In the genomic region with DNA sequence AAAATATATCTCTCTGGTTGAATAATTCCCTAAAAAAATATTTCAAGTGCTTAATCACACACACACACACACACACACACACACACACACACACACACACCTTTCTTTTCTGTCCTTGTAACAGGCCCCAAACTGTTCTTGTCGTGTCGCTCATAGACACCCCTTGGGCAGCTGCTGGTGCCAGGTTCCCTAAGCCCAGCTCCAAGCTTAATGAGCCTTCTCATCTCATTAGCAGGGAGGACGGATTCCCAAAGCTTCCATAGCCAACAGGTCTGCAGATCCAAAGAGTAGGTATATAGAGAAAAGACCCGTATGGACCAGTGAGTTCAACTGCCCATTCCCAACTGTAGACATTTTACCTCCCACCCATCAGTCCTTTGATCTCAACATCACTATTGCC, we compare ENCODE assay signal across 23 mouse cellular contexts. TPM values are rescaled to one million over a fixed set of nuclear protein-coding genes. Genes with fewer than 3 reads are reported as not detected.
DNase-seq lines count a peak whose midpoint lies in the region; ATAC-seq and TF ChIP-seq lines count a peak whose summit lies in the region.
"Had no signal": no experiment of that assay in that cellular context is flagged by ENCODE, and none has a peak within 500 bp of the region (broad histone marks: within the 10 kb centered on the region; RNA-seq: fewer than 3 reads in every experiment).

No protein-coding gene starts in this region.

- H3K27me3 ChIP-seq in forebrain, embryonic 12.5 days, result no peaks in the 10 kb centered on the region
- H3K27me3 ChIP-seq in forebrain, embryonic 13.5 days, result no peaks in the 10 kb centered on the region
- no peaks in the 10 kb centered on the region for H3K27me3 ChIP-seq in forebrain, embryonic 14.5 days (replicated peaks; ENCODE audit: control insufficient read depth, insufficient read depth, low read length)
- no peaks in the 10 kb centered on the region for H3K27me3 ChIP-seq in forebrain, postnatal 0 days (ENCODE audit: insufficient read depth, low read length)
- no peaks in the 10 kb centered on the region for H3K27me3 ChIP-seq in hindbrain, postnatal 0 days (ENCODE audit: insufficient read depth, low read length)
- no peaks in the 10 kb centered on the region for H3K27me3 ChIP-seq in hindbrain, embryonic 11.5 days (ENCODE audit: control insufficient read depth, insufficient read depth, low read length)
- H3K27me3 ChIP-seq: CH12.LX, Patski had no signal

- no peak overlapping the region for H3K4me2 ChIP-seq in forebrain, embryonic 12.5 days
- no peak overlapping the region for H3K4me2 ChIP-seq in forebrain, embryonic 13.5 days
- H3K4me2 ChIP-seq in forebrain, embryonic 14.5 days (ENCODE audit: low read length), result no peak overlapping the region
- H3K4me2 ChIP-seq in forebrain, postnatal 0 days (ENCODE audit: low read depth), result no peak overlapping the region
- no peak overlapping the region for H3K4me2 ChIP-seq in hindbrain, postnatal 0 days (ENCODE audit: low read depth, low read length)
- H3K4me2 ChIP-seq in hindbrain, embryonic 11.5 days (replicated peaks; ENCODE audit: low read depth, low read length), result no peak overlapping the region

- H3K9ac ChIP-seq in forebrain, embryonic 12.5 days, result no peak overlapping the region
- H3K9ac ChIP-seq in forebrain, embryonic 13.5 days, result no peak overlapping the region
- H3K9ac ChIP-seq in forebrain, embryonic 14.5 days (ENCODE audit: low read length), result no peak overlapping the region
- H3K9ac ChIP-seq in forebrain, postnatal 0 days, result no peak overlapping the region
- no peak overlapping the region for H3K9ac ChIP-seq in hindbrain, postnatal 0 days (replicated peaks; ENCODE audit: low read length)
- H3K9ac ChIP-seq in hindbrain, embryonic 11.5 days (ENCODE audit: low read depth, low read length), result no peak overlapping the region

- DNase-seq in forebrain, embryonic 14.5 days (ENCODE audit: low spot score), result peak; percentile 53
- DNase-seq in forebrain, postnatal 0 days, result no peak
- DNase-seq in hindbrain, postnatal 0 days (ENCODE audit: low spot score), result peak; percentile 19
- DNase-seq in hindbrain, embryonic 11.5 days (ENCODE audit: low spot score), result no peak
- peak; percentile 64 for DNase-seq in brain, embryonic 14.5 days (ENCODE audit: low read depth)
- DNase-seq: adrenal gland, adult 2 months; adrenal gland, adult 8-10 months; adrenal gland, postnatal 10 days; adrenal gland, postnatal 14 days; adrenal gland, postnatal 25 days; adrenal gland, postnatal 36 days; B cell, adult 2 months; cerebellum, adult 11 months; cerebellum, adult 11-12 months; cerebellum, adult 18-20 months; cerebellum, adult 2 months had no signal

- peaks cover 3% of the 10 kb centered on the region; the same call in 1 of the 2 replicates for H3K36me3 ChIP-seq in forebrain, embryonic 12.5 days (replicated peaks)
- H3K36me3 ChIP-seq in forebrain, embryonic 13.5 days (ENCODE audit: poor library complexity, severe bottlenecking), result 0 out of 2 replicates have a peak, but pooled peaks cover 14% of the 10 kb centered on the region
- H3K36me3 ChIP-seq in forebrain, embryonic 14.5 days (ENCODE audit: control insufficient read depth, insufficient read depth, low read length), result no peaks in the 10 kb centered on the region
- no peaks in the 10 kb centered on the region for H3K36me3 ChIP-seq in forebrain, postnatal 0 days (ENCODE audit: insufficient read depth)
- no peaks in the 10 kb centered on the region for H3K36me3 ChIP-seq in hindbrain, postnatal 0 days (ENCODE audit: insufficient read depth, low read length)
- no peaks in the 10 kb centered on the region for H3K36me3 ChIP-seq in hindbrain, embryonic 11.5 days (ENCODE audit: control insufficient read depth, insufficient read depth, low read length)
- H3K36me3 ChIP-seq: G1E had no signal

- H3K4me1 ChIP-seq in forebrain, embryonic 12.5 days, result no peaks in the 10 kb centered on the region; the same call in 1 of the 2 replicates
- peaks cover 7% of the 10 kb centered on the region; the same call in 1 of the 2 replicates for H3K4me1 ChIP-seq in forebrain, embryonic 13.5 days
- H3K4me1 ChIP-seq in forebrain, embryonic 14.5 days (ENCODE audit: control insufficient read depth, insufficient read depth, low read length), result no peaks in the 10 kb centered on the region
- no peaks in the 10 kb centered on the region for H3K4me1 ChIP-seq in forebrain, postnatal 0 days (ENCODE audit: insufficient read depth)
- H3K4me1 ChIP-seq in hindbrain, postnatal 0 days (ENCODE audit: insufficient read depth, low read length), result no peaks in the 10 kb centered on the region
- H3K4me1 ChIP-seq in hindbrain, embryonic 11.5 days (replicated peaks; ENCODE audit: control insufficient read depth, insufficient read depth, low read length), result no peaks in the 10 kb centered on the region

- 78% methylated on average over 4 of the region's 4 CpGs for WGBS in forebrain, embryonic 12.5 days
- 45% methylated on average over 4 of the region's 4 CpGs for WGBS in forebrain, embryonic 13.5 days
- WGBS in forebrain, embryonic 14.5 days, result 51% methylated on average over 4 of the region's 4 CpGs
- 56% methylated on average over 4 of the region's 4 CpGs for WGBS in forebrain, postnatal 0 days
- WGBS in hindbrain, postnatal 0 days, result 60% methylated on average over 4 of the region's 4 CpGs
- WGBS in hindbrain, embryonic 11.5 days, result 85% methylated on average over 4 of the region's 4 CpGs

- no peak overlapping the region for H3K4me3 ChIP-seq in forebrain, embryonic 12.5 days (replicated peaks)
- no peak overlapping the region for H3K4me3 ChIP-seq in forebrain, embryonic 13.5 days
- no peak overlapping the region for H3K4me3 ChIP-seq in forebrain, embryonic 14.5 days (ENCODE audit: low read depth, low read length)
- H3K4me3 ChIP-seq in forebrain, postnatal 0 days (ENCODE audit: low read depth, low read length), result no peak overlapping the region
- H3K4me3 ChIP-seq in hindbrain, postnatal 0 days (ENCODE audit: low read length), result no peak overlapping the region
- no peak overlapping the region for H3K4me3 ChIP-seq in hindbrain, embryonic 11.5 days (ENCODE audit: low read depth, low read length)

- no peak for TF ChIP-seq POLR2A in brain, embryonic 14.5 days (IDR thresholded peaks at IDR 0.05; ENCODE audit: borderline replicate concordance, extremely low read depth, insufficient read depth, insufficient read length, poor library complexity, severe bottlenecking)

- no peak overlapping the region for H3K27ac ChIP-seq in forebrain, embryonic 12.5 days
- H3K27ac ChIP-seq in forebrain, embryonic 13.5 days, result no peak overlapping the region
- no peak overlapping the region for H3K27ac ChIP-seq in forebrain, embryonic 14.5 days (ENCODE audit: low read depth, low read length)
- H3K27ac ChIP-seq in forebrain, postnatal 0 days (ENCODE audit: low read depth, low read length), result no peak overlapping the region
- no peak overlapping the region for H3K27ac ChIP-seq in hindbrain, postnatal 0 days
- H3K27ac ChIP-seq in hindbrain, embryonic 11.5 days (ENCODE audit: low read depth, low read length), result no peak overlapping the region

- ATAC-seq in forebrain, embryonic 12.5 days (ENCODE audit: low FRiP score), result peak; percentile 30; the same call in 1 of the 2 replicates
- ATAC-seq in forebrain, embryonic 13.5 days, result no peak
- 0 out of 2 replicates have a peak, but pooled peaks have one; percentile 15 for ATAC-seq in forebrain, embryonic 14.5 days
- ATAC-seq in forebrain, postnatal 0 days, result no peak
- no peak for ATAC-seq in hindbrain, postnatal 0 days
- ATAC-seq in hindbrain, embryonic 11.5 days (ENCODE audit: low FRiP score), result no peak
- no peak for ATAC-seq in activated CD4-positive, CD25-positive, alpha-beta regulatory T cell, adult 4 months
- ATAC-seq: CD4-positive, CD25-positive, alpha-beta regulatory T cell, adult 4 months; Patski had no signal

- no peaks in the 10 kb centered on the region for H3K9me3 ChIP-seq in forebrain, embryonic 12.5 days
- no peaks in the 10 kb centered on the region for H3K9me3 ChIP-seq in forebrain, embryonic 13.5 days (replicated peaks)
- no peaks in the 10 kb centered on the region for H3K9me3 ChIP-seq in forebrain, embryonic 14.5 days (replicated peaks; ENCODE audit: control insufficient read depth, low read length)
- no peaks in the 10 kb centered on the region for H3K9me3 ChIP-seq in forebrain, postnatal 0 days (ENCODE audit: low read length)
- no peaks in the 10 kb centered on the region for H3K9me3 ChIP-seq in hindbrain, postnatal 0 days (ENCODE audit: low read length)
- no peaks in the 10 kb centered on the region for H3K9me3 ChIP-seq in hindbrain, embryonic 11.5 days (ENCODE audit: control insufficient read depth, low read length)
- H3K9me3 ChIP-seq: G1E had no signal

- no peak for TF ChIP-seq CTCF in forebrain, postnatal 0 days (IDR thresholded peaks at IDR 0.05; ENCODE audit: low read depth)
- no peak for TF ChIP-seq CTCF in hindbrain, postnatal 0 days (IDR thresholded peaks at IDR 0.05; ENCODE audit: low read depth)
- no peak for TF ChIP-seq CTCF in brain, embryonic 14.5 days (IDR thresholded peaks at IDR 0.05; ENCODE audit: borderline replicate concordance, extremely low read depth, insufficient read depth, insufficient read length)

RNA-seq across cellular contexts. Expression of a gene that starts 13.7 kb away (rescaled TPM):
- 56.7 and 56.8 TPM in 2 replicates for polyA plus RNA-seq in forebrain, embryonic 12.5 days (2016; fragmentation: Nextera tagmentation; extraction: Ambion mirVana)
- polyA plus RNA-seq in forebrain, embryonic 13.5 days (2015; fragmentation: Nextera tagmentation; extraction: Ambion mirVana), result 35.9 and 39.6 TPM in 2 replicates
- 18.1 and 21.1 TPM in 2 replicates for polyA plus RNA-seq in forebrain, embryonic 14.5 days (2014; fragmentation: Nextera tagmentation; extraction: Ambion mirVana)
- 20.9 and 23.4 TPM in 2 replicates for total RNA-seq in forebrain, postnatal 0 days (2014; rRNA removed)
- 14.5 and 20.9 TPM in 2 replicates for polyA plus RNA-seq in forebrain, postnatal 0 days (2015; fragmentation: Nextera tagmentation; extraction: Ambion mirVana)
- 30.1 and 32.4 TPM in 2 replicates for total RNA-seq in hindbrain, postnatal 0 days (2014; rRNA removed)
- polyA plus RNA-seq in hindbrain, postnatal 0 days (2015; fragmentation: Nextera tagmentation; extraction: Ambion mirVana), result 20.7 and 21.6 TPM in 2 replicates
- 48.7 and 50.9 TPM in 2 replicates for polyA plus RNA-seq in hindbrain, embryonic 11.5 days (2014; fragmentation: Nextera tagmentation; extraction: Ambion mirVana)
- 16.6 and 26.2 TPM in 2 replicates for polyA plus RNA-seq in brain, embryonic 14.5 days (2012; rRNA removed)
- polyA plus RNA-seq in activated CD4-positive, CD25-positive, alpha-beta regulatory T cell, adult 4 months (2017; shearing (Covaris generic)), result under 1 TPM; 0.28 to 0.70 TPM

Comparison
In these comparisons a context has a peak if more than half of its experiments do, and no peak if none do; other contexts are left out.
1. ATAC-seq: peak in forebrain, embryonic 12.5 days (single experiment) and forebrain, embryonic 14.5 days (single experiment); none in forebrain, embryonic 13.5 days (single experiment), forebrain, postnatal 0 days (single experiment), hindbrain, postnatal 0 days (single experiment), hindbrain, embryonic 11.5 days (single experiment) and activated CD4-positive, CD25-positive, alpha-beta regulatory T cell, adult 4 months (single experiment).
2. DNase-seq: peak in forebrain, embryonic 14.5 days (single experiment), hindbrain, postnatal 0 days (single experiment) and brain, embryonic 14.5 days (single experiment); none in forebrain, postnatal 0 days (single experiment) and hindbrain, embryonic 11.5 days (single experiment).